Mouse (Mus musculus) kidney, embryonic 15.5 days (tissue): Measurements from ENCODE around the gene Sltm. TPM values are rescaled to one million over a fixed set of nuclear protein-coding genes. Genes with fewer than 3 reads are reported as not detected.
"Not testable (repeated sequence)": the region's sequence is repeated elsewhere in the genome, so short reads cannot be mapped to it uniquely, and the experiment has no call there.

Source experiments
- ATAC-seq: fragments of 200-750 bp; cut with Nextera tagmentation; replicated peaks from 2 replicates; pipeline ENCODE4 v1.8.0; 2017; ENCODE audit warnings: moderate TSS enrichment; ENCODE audit not compliant: low FRiP score
- H3K27ac ChIP-seq: fragments of 300-500 bp; sonication (generic); 2 replicates; pipeline ENCODE4 v1.5.1; 2015; ENCODE audit warnings: mild to moderate bottlenecking, inconsistent platforms
- H3K27me3 ChIP-seq: fragments of 300-500 bp; sonication (generic); 2 replicates; pipeline ENCODE4 v1.6.1; 2015; ENCODE audit warnings: inconsistent platforms
- H3K36me3 ChIP-seq: fragments of 300-500 bp; sonication (generic); 2 replicates; pipeline ENCODE4 v1.6.1; 2015; ENCODE audit warnings: inconsistent platforms
- H3K4me1 ChIP-seq: fragments of 300-500 bp; sonication (generic); 2 replicates; pipeline ENCODE4 v1.6.1; 2015; ENCODE audit warnings: inconsistent platforms
- H3K4me2 ChIP-seq: fragments of 300-500 bp; sonication (generic); 2 replicates; pipeline ENCODE4 v1.6.1; 2015; ENCODE audit warnings: moderate library complexity, mild to moderate bottlenecking, inconsistent platforms
- H3K4me3 ChIP-seq: fragments of 300-500 bp; sonication (generic); replicated peaks from 2 replicates; pipeline ENCODE4 v1.5.1; 2015; ENCODE audit warnings: mild to moderate bottlenecking, inconsistent platforms
- H3K9ac ChIP-seq: fragments of 300-500 bp; sonication (generic); 2 replicates; pipeline ENCODE4 v1.6.1; 2015; ENCODE audit warnings: mild to moderate bottlenecking, inconsistent platforms
- H3K9me3 ChIP-seq: fragments of 300-500 bp; sonication (generic); replicated peaks from 2 replicates; pipeline ENCODE4 v1.6.1; 2016; ENCODE audit warnings: inconsistent platforms
- WGBS: fragments of 180-500 bp; shearing (Covaris S2); methylation state at CpG from one replicate; pipeline ENCODE4 v1.1.7; 2015; ENCODE audit warnings: mixed read lengths; 5-methylcytosine and 5-hydroxymethylcytosine counted together
- polyA plus RNA-seq: library from polyadenylated mRNA; unstranded; fragments of >200 nt; fragmentation: Nextera tagmentation; extraction: Ambion mirVana; gene quantifications from 2 replicates; pipeline ENCODE4 v1.2.1, GENCODE M21; 2015

Gene Sltm
- polyA plus RNA-seq, 1 experiment from 2014 or later = 63.1 TPM

DNA sequence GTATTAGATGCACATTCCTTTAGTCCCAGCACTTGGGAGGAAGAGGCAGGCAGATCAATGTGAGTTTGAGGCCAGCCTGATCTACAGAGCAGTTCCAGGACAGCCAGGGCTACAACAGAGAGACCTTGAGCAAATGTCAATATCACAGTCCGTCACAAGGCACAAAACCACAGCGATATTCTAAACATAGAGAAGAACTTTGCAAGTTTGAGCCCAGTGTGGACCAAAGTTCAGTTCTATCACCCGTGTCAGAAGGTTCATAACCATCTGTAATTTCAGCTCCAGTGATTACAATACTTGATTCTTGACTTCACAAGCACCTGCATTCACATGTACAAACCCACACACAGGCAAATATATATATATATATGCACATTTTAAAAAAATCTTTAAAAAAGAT is 21.9 kb upstream of the Sltm start:
- no peak for ATAC-seq
- 84% methylated on average over 3 of the region's 3 CpGs for WGBS

DNA sequence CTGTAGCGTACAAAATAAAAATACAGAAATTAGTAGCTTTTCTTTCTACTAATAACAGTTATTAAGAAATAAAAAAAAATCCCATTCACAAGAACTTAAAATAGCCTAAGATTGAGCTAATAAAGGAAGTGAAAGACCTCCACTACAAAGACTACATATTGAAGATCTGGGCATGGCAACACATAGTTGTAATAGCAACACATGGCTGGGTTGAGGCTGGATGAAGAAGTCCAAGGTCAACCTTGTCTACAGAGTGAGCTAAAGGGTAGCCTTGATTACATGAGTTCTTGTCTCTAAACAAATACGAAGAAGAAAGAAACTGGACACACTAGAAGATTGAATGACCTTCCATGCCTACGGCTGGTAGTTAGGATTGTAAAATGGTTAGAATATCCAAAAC is 18.7 kb upstream of the Sltm start:
- 94% methylated on average over 3 of the region's 3 CpGs for WGBS
- no peaks in the 10 kb centered on the region for H3K27me3 ChIP-seq
- H3K27ac ChIP-seq = no peak overlapping the region
- no peaks in the 10 kb centered on the region for H3K36me3 ChIP-seq
- H3K9me3 ChIP-seq = no peaks in the 10 kb centered on the region
- H3K9ac ChIP-seq = no peak overlapping the region
- no peak for ATAC-seq
- no peak overlapping the region for H3K4me2 ChIP-seq
- H3K4me3 ChIP-seq = no peak overlapping the region
- H3K4me1 ChIP-seq = no peaks in the 10 kb centered on the region

More for the DNA sequence above, 21.9 kb upstream of the Sltm start:
- Histone ChIP-seq H3K4me1 (no peaks in the 10 kb centered on the region), H3K36me3 (no peaks in the 10 kb centered on the region), H3K4me2 (no peak overlapping the region), H3K4me3 (no peak overlapping the region), H3K9me3 (no peaks in the 10 kb centered on the region), H3K27me3 (no peaks in the 10 kb centered on the region), H3K27ac (no peak overlapping the region), H3K9ac (no peak overlapping the region)

DNA sequence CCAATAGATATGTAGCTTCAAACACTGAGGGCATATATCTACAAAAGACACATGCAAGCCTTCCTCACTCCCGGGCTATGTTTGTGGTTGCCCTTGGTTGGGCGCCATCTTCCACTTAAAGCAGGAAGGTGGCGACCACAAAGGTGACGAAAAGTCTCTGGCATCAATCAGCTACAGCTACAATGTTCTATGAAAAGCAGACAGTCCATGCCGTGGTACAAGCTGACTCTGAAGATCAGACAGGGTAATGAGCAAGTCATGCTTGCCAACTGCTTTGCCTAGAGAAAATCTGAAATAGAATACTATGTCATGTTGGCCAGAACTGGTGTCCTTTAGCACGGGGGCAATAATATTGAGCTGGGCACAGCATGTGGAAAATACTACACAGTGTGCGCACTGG is 18.2 kb upstream of the Sltm start:
- no peaks in the 10 kb centered on the region for H3K27me3 ChIP-seq
- H3K4me2 ChIP-seq = no peak overlapping the region
- no peaks in the 10 kb centered on the region for H3K36me3 ChIP-seq
- no peaks in the 10 kb centered on the region for H3K9me3 ChIP-seq
- no peak for ATAC-seq
- no peaks in the 10 kb centered on the region for H3K4me1 ChIP-seq
- no peak overlapping the region for H3K9ac ChIP-seq
- WGBS = 90% methylated on average over 7 of the region's 7 CpGs
- H3K27ac ChIP-seq = no peak overlapping the region
- no peak overlapping the region for H3K4me3 ChIP-seq

DNA sequence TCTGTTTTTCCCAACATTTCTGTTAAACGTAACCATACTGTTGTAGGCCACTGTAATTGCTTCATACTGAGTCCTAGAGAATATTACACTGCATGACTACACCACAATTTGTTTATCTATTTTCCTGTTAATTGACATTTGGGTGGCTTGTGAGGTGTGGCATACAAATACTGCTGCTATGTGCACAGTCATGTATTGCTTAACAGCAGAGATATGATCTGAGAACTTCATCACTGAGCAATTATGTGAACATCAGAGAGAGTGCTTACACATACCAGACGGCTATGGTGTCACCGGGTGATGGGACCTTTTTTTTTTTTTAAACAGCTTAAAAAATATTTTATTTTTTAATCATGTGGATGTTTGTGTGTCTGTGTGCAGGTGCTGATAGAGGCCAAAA is 9.2 kb upstream of the Sltm start:
- no peak for ATAC-seq
- no peak overlapping the region for H3K9ac ChIP-seq
- no peaks in the 10 kb centered on the region for H3K27me3 ChIP-seq
- no peaks in the 10 kb centered on the region for H3K4me1 ChIP-seq
- H3K4me2 ChIP-seq = no peak overlapping the region
- H3K9me3 ChIP-seq = no peaks in the 10 kb centered on the region
- H3K36me3 ChIP-seq = no peaks in the 10 kb centered on the region
- WGBS = 81% methylated on average over 3 of the region's 3 CpGs
- H3K4me3 ChIP-seq = no peak overlapping the region
- H3K27ac ChIP-seq = no peak overlapping the region

DNA sequence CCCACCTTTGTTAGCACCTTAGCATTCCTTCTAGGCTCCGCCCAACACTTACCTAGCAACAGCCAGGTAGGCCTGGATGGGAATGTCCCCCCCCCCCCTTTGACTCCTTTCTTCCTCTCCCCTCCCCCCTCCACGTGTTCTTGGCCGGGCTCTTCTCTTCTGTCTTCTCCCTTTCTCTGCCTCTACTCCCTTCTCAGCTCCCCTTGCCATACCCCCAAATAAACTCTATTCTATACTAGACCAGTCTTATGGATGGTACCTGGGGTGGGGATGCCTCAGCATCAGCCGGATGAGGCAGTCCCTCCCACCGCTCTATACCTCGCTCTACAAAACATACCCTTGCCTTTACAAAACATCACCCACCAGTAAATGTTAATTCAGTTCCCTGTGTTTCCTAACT is 970 bp upstream of the Sltm start:
- H3K27ac ChIP-seq = no peak overlapping the region
- H3K4me2 ChIP-seq = peak overlapping the region; percentile 88
- H3K4me3 ChIP-seq = peak overlapping the region; percentile 95
- peaks cover 11% of the 10 kb centered on the region for H3K4me1 ChIP-seq
- WGBS = 12% methylated on average over 6 of the region's 6 CpGs
- ATAC-seq = no peak
- H3K36me3 ChIP-seq = no peaks in the 10 kb centered on the region
- no peaks in the 10 kb centered on the region for H3K27me3 ChIP-seq
- H3K9ac ChIP-seq = peak overlapping the region; percentile 57; the same call in 1 of the 2 replicates
- no peaks in the 10 kb centered on the region for H3K9me3 ChIP-seq

DNA sequence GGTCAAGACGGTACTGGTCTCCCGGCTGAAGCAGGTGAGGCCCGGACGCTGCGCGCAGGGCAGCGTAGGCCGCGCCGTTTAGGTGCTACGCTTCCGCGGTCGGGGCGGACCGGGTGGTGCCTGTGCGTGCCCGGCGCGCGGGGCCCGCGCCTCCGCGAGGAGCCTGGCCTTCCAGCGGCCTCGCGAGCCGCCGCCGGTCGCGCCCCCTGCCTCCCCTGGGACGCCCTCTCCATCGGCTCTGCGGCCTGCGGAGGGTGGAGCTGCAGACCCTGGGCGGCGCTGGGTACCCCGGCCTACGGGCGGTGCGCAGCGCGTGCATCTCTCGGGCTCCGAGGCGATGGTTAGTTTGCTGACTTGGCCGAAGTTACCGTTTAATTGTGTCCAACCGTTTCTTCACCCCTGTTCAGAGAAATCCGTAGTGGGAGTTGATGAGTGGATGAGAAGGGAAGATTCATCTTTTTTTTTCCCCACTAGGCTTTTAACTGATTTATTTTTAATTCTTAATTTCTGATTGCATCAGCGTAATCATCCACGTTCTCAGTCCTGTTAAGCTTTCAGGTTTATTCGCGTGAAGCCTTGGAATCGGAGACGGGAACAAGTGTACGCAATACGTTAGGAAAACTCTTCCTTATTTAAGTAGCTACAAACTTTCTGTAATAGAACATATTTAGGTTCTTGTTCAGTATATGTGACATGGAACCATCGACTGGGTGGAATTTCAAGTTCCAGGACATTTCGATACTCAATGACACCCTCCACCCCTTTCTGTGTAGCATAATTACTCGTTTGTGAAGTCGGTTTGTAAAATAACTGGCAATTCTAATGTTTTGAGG is 710 bp downstream of the Sltm start:
- peak; percentile 84 for ATAC-seq
- H3K4me1 ChIP-seq = peaks cover 14% of the 10 kb centered on the region
- peak overlapping the region; percentile 99 for H3K27ac ChIP-seq
- H3K9ac ChIP-seq = peak overlapping the region; percentile 95
- H3K4me3 ChIP-seq = peak overlapping the region; percentile 95
- peak overlapping the region; percentile 88 for H3K4me2 ChIP-seq
- H3K27me3 ChIP-seq = no peaks in the 10 kb centered on the region
- no peaks in the 10 kb centered on the region for H3K9me3 ChIP-seq
- H3K36me3 ChIP-seq = peaks cover 10% of the 10 kb centered on the region
- whole genome bisulfite sequencing = 1% methylated on average over 64 of the region's 64 CpGs

DNA sequence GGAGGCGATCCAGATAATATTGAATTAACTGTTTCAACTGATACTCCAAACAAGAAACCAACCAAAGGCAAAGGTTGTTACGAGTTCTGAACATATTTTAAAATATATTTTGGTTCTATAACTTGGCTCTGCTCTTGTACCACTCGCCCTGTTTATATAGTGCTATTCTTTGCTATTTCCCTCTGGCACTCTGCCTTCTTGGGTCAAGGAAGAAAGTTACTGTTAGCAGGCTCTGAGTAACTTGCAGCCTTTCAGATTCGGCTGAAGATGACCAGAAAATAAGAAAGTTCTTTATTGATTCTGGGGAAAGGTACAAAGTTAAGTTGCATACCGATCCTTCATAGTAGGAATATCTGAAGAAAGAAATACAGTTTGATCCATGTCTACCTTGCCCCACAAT is 1.4 kb downstream of the Sltm start:
- peaks cover 14% of the 10 kb centered on the region for H3K36me3 ChIP-seq
- 0 out of 2 replicates have a peak overlapping the region, but pooled peaks have one; percentile 95 for H3K9ac ChIP-seq
- peak overlapping the region; percentile 88 for H3K4me2 ChIP-seq
- no peak for ATAC-seq
- H3K4me1 ChIP-seq = peaks cover 14% of the 10 kb centered on the region
- no peak overlapping the region for H3K27ac ChIP-seq
- H3K27me3 ChIP-seq = no peaks in the 10 kb centered on the region
- H3K4me3 ChIP-seq = peak overlapping the region; percentile 95
- 58% methylated on average over 5 of the region's 5 CpGs for WGBS
- no peaks in the 10 kb centered on the region for H3K9me3 ChIP-seq

DNA sequence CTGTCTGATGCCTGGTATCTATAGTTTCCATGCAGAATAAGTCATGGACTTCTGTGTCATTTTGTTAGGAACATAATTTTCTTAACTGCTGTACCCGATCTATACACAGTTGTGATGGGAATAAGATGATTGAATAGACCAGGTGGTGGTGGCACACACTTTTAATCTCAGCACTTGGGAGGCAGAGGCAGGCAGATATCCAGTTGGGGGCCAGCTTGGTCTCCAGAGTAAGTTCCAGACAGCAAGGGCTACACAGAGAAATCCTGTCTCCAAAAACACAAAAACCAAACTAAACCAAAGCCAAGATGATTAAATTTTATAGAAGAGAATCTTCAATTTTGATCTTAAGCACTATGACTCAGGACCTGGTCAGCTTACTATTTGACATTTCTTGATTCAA is 2.3 kb downstream of the Sltm start:
- peaks cover 17% of the 10 kb centered on the region for H3K36me3 ChIP-seq
- no peak for ATAC-seq

DNA sequence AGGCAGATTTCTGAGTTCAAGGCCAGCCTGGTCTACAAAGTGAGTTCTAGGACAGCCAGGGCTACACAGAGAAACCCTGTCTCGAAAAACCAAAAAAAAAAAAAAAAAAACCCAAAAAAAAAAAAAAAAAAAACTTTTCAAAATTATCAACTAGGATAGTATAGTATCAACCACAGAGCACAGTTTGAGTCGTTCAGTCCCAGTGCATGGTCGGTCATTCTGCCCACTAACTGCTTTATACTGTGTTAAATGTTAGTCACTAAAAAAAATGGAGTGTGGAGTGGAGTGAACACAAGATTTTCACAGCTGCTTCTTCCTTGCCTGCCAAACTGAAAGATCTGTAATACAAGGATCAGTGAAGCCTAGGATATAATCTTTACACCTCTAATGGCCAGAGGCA is 4.0 kb downstream of the Sltm start:
- not testable (repeated sequence) for H3K4me3 ChIP-seq, H3K4me2 ChIP-seq, ATAC-seq, H3K27ac ChIP-seq, H3K27me3 ChIP-seq, H3K9me3 ChIP-seq, H3K9ac ChIP-seq
- WGBS = 82% methylated on average over 3 of the region's 3 CpGs
- Histone ChIP-seq H3K36me3 (peaks cover 31% of the 10 kb centered on the region), H3K4me1 (peaks cover 12% of the 10 kb centered on the region)

More for the DNA sequence above, 2.3 kb downstream of the Sltm start:
- no peak overlapping the region for H3K27ac ChIP-seq
- no peak overlapping the region for H3K9ac ChIP-seq
- H3K4me2 ChIP-seq = no peak overlapping the region
- WGBS = 86% methylated on average over 1 of the region's 1 CpGs
- H3K9me3 ChIP-seq = no peaks in the 10 kb centered on the region
- no peak overlapping the region for H3K4me3 ChIP-seq
- H3K4me1 ChIP-seq = peaks cover 14% of the 10 kb centered on the region
- H3K27me3 ChIP-seq = no peaks in the 10 kb centered on the region

DNA sequence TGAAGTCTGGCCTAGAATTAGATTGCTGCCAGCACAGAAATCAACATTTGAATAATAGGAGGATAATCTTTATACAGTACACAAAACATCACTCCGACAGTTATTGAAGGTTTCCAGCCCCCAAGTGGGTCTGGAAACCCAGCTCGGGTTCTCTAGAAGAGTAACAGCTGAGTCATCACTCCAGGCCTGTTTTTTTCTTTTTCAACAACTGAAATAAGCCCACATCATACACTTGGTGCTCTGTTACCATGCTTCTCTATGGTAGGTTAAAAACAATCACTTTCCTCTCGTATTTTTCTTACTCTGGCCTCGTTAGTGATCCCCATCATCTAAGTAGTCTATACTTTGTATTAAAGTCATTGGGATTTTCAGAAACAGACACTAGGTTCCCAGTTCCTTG is 5.8 kb downstream of the Sltm start:
- H3K4me1 ChIP-seq = peaks cover 7% of the 10 kb centered on the region
- no peak overlapping the region for H3K9ac ChIP-seq
- peaks cover 10% of the 10 kb centered on the region for H3K9me3 ChIP-seq
- no peak for ATAC-seq
- WGBS = 86% methylated on average over 4 of the region's 4 CpGs
- no peaks in the 10 kb centered on the region for H3K27me3 ChIP-seq
- no peak overlapping the region for H3K27ac ChIP-seq
- H3K4me2 ChIP-seq = no peak overlapping the region
- H3K36me3 ChIP-seq = peaks cover 46% of the 10 kb centered on the region
- no peak overlapping the region for H3K4me3 ChIP-seq

DNA sequence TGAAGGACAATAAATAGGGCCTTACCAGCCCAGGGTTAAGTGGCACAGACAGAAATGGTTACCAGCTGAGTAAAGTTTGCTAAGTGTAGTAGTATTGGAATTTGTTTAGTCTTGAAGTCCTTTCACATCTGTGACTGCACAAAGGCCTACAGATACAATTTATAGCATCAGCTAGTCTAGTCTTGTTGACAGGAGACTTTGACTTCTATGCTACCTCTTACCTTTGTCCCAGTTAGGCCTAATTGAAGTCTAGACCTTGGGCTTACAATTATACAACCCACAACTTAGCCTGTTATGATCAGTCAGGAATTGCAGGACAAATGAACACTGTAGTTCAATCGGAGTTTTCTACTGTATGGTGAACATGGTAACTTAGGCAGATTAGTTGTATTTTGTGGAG is 9.0 kb downstream of the Sltm start:
- H3K27me3 ChIP-seq = no peaks in the 10 kb centered on the region
- H3K4me3 ChIP-seq = no peak overlapping the region
- H3K9me3 ChIP-seq = peaks cover 10% of the 10 kb centered on the region
- H3K4me1 ChIP-seq = 0 out of 2 replicates have a peak, but pooled peaks cover 3% of the 10 kb centered on the region
- WGBS = 96% methylated on average over 1 of the region's 1 CpGs
- H3K4me2 ChIP-seq = no peak overlapping the region
- H3K9ac ChIP-seq = no peak overlapping the region
- H3K36me3 ChIP-seq = peaks cover 56% of the 10 kb centered on the region
- no peak for ATAC-seq
- H3K27ac ChIP-seq = no peak overlapping the region

DNA sequence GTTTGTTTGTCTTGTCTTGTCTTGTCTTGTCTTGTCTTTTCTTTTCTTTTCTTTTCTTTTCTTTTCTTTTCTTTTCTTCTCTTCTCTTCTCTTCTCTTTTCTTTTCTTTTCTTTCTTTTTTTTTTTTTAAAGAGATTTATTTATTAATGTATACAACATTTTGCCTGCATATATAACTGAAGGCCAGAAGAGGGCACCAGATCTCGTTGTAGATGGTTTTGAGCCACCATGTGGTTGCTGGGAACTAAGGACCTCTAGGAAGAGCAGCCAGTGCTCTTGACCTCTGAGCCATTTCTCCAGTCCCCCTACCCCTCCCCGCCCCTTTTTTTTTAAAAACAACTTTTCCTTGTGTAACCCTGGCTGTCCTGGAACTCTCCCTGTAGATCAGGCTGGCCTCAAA is 9.7 kb downstream of the Sltm start:
- not testable (repeated sequence) for ATAC-seq, H3K4me1 ChIP-seq, H3K4me2 ChIP-seq, H3K27ac ChIP-seq, H3K27me3 ChIP-seq, H3K9me3 ChIP-seq, H3K4me3 ChIP-seq, H3K9ac ChIP-seq
- WGBS = 94% methylated on average over 2 of the region's 2 CpGs
- peaks cover 52% of the 10 kb centered on the region for H3K36me3 ChIP-seq

DNA sequence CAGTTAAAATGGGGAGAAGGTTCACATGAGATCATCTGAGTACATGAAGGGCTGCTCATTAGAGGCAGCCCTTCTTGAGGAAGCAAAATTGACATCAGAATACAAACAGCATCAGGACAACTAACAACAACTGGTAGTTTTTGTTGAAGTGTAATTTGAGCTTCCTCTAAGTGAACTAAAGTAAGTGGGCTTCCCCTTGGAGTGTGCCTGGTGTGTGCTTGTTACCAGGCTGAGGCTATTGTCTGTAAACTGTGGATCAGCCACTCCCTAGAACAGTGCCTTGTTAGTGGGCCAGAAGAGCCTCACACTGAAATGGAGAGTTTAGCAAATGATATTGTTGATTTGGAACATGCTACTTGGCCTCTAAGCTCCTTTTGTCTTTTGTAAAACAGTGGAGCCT is 12.9 kb downstream of the Sltm start:
- peaks cover 42% of the 10 kb centered on the region for H3K36me3 ChIP-seq
- no peaks in the 10 kb centered on the region for H3K27me3 ChIP-seq
- H3K9me3 ChIP-seq = peaks cover 10% of the 10 kb centered on the region
- no peak overlapping the region for H3K9ac ChIP-seq
- no peak overlapping the region for H3K4me2 ChIP-seq
- H3K4me3 ChIP-seq = no peak overlapping the region
- no peaks in the 10 kb centered on the region for H3K4me1 ChIP-seq
- no peak for ATAC-seq
- H3K27ac ChIP-seq = no peak overlapping the region
